Mouse (Mus musculus) midbrain, embryonic 12.5 days (tissue): Measurements from ENCODE around the gene Exoc3l. TPM values are rescaled to one million over a fixed set of nuclear protein-coding genes. Genes with fewer than 3 reads are reported as not detected.
A peak's percentile ranks its signal among the peaks of the same experiment; 100 is the strongest.

Source experiments
- ATAC-seq: fragments of 200-750 bp; cut with Nextera tagmentation; 2 replicates; pipeline ENCODE4 v1.8.0; 2017; ENCODE audit warnings: low read depth, moderate TSS enrichment, moderate library complexity; ENCODE audit not compliant: low FRiP score
- H3K27ac ChIP-seq: fragments of 300-500 bp; sonication (generic); replicated peaks from 2 replicates; pipeline ENCODE4 v1.5.1; 2016; ENCODE audit warnings: mild to moderate bottlenecking
- H3K27me3 ChIP-seq: fragments of 300-500 bp; sonication (generic); 2 replicates; pipeline ENCODE4 v1.6.1; 2016; ENCODE audit warnings: mild to moderate bottlenecking
- H3K36me3 ChIP-seq: fragments of 300-500 bp; sonication (generic); 2 replicates; pipeline ENCODE4 v1.6.1; 2016
- H3K4me1 ChIP-seq: fragments of 300-500 bp; sonication (generic); 2 replicates; pipeline ENCODE4 v1.6.1; 2016
- H3K4me2 ChIP-seq: fragments of 300-500 bp; sonication (generic); replicated peaks from 2 replicates; pipeline ENCODE4 v1.6.1; 2016; ENCODE audit warnings: mild to moderate bottlenecking, moderate library complexity
- H3K4me3 ChIP-seq: fragments of 300-500 bp; sonication (generic); 2 replicates; pipeline ENCODE4 v1.5.1; 2016; ENCODE audit warnings: mild to moderate bottlenecking
- H3K9ac ChIP-seq: fragments of 300-500 bp; sonication (generic); replicated peaks from 2 replicates; pipeline ENCODE4 v1.6.1; 2016; ENCODE audit warnings: mild to moderate bottlenecking, moderate library complexity
- H3K9me3 ChIP-seq: fragments of 300-500 bp; sonication (generic); 2 replicates; pipeline ENCODE4 v1.6.1; 2016; ENCODE audit warnings: mild to moderate bottlenecking
- WGBS: fragments of 180-500 bp; shearing (Covaris S2); methylation state at CpG from one replicate; pipeline ENCODE4 v1.1.7; 2016; 5-methylcytosine and 5-hydroxymethylcytosine counted together
- polyA plus RNA-seq: library from polyadenylated mRNA; unstranded; fragments of >200 nt; fragmentation: Nextera tagmentation; extraction: Ambion mirVana; gene quantifications from 2 replicates; pipeline ENCODE4 v1.2.1, GENCODE M21; 2016

Gene Exoc3l
- polyA plus RNA-seq, 1 experiment from 2014 or later: 12.0 TPM

DNA sequence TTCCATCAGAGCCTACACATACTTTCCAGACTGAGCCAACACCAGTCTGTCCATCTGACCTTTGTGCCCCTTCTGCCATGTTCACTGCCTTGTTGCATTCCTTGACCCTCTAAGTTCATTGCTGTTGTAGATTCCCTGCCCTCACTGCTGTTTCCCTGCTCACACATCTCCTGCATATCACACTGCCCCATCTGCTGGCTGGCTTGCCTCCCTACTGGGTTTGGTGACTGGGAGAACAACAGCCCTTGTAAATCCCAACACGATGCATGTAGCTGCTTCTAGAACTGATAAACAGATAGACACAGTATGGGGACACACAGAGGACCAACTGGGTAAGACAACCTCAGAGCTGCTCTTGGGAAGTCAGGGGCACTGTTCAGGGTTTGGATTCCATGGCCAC lies 15.8 kb upstream of the Exoc3l start:
- 85% methylated on average over 1 of the region's 1 CpGs for WGBS
- no peaks in the 10 kb centered on the region for H3K27me3 ChIP-seq
- H3K4me1 ChIP-seq: no peaks in the 10 kb centered on the region
- peaks cover 76% of the 10 kb centered on the region for H3K36me3 ChIP-seq
- H3K27ac ChIP-seq: no peak overlapping the region
- ATAC-seq: no peak
- H3K9ac ChIP-seq: no peak overlapping the region
- H3K4me3 ChIP-seq: no peak overlapping the region
- no peaks in the 10 kb centered on the region for H3K9me3 ChIP-seq
- H3K4me2 ChIP-seq: no peak overlapping the region

DNA sequence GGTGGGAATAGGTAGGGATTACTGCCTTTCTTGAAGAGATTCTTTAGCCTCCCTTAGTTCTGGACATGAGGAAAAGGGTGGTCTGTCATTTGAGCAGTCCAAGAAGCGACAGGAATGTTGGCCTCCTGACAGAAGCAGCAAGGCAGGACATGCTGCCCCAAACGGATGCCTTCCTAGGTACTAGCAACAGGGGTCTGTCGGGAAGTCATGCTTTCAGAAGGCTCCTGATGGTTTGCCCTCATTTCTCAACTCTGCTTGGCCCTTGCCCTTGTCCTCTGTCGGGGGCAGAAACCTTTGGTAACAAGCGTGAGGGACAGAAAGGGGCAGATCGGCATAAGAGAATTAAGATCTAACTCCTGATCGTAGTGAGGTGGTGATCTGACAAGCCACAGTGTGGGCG lies 14.2 kb upstream of the Exoc3l start:
- Histone ChIP-seq H3K27ac (no peak overlapping the region), H3K9ac (no peak overlapping the region), H3K4me3 (no peak overlapping the region), H3K4me1 (peaks cover 12% of the 10 kb centered on the region), H3K36me3 (peaks cover 66% of the 10 kb centered on the region), H3K9me3 (no peaks in the 10 kb centered on the region), H3K4me2 (no peak overlapping the region), H3K27me3 (no peaks in the 10 kb centered on the region)
- ATAC-seq: no peak
- 87% methylated on average over 8 of the region's 8 CpGs for WGBS

DNA sequence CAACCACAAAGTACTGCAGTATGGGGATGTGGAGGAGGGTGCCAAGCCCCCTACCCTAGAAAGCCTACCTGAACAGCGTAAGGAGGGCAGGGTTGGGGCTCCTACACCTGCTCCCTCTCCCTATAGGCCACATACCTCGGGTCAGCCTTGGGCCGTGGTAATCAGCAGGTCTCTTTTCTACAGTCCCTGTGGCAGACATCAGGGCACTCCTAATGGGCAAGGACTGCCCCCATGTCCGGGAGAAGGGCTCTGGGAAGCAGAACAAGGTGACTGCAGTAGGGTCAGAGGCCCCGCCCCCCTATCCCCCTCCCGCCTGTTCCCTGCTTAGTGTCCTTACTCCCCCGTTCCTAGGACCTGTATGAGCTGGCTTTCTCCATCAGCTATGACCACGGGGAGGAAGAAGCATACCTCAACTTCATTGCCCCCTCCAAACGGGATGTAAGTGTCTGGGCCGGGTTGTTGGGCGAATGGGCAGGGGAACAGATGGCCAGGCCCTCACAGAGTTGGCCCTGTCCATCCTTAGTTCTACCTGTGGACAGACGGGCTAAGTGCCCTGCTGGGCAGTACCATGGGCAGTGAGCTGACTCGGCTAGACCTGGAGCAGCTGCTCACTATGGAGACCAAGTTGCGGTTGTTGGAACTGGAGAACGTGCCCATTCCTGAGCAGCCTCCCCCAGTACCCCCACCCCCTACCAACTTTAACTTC lies 13.4 kb upstream of the Exoc3l start:
- H3K4me3 ChIP-seq: no peak overlapping the region
- WGBS: 82% methylated on average over 15 of the region's 15 CpGs
- peaks cover 12% of the 10 kb centered on the region for H3K4me1 ChIP-seq
- H3K27me3 ChIP-seq: no peaks in the 10 kb centered on the region
- peaks cover 64% of the 10 kb centered on the region for H3K36me3 ChIP-seq
- no peak overlapping the region for H3K9ac ChIP-seq
- no peak for ATAC-seq
- H3K27ac ChIP-seq: no peak overlapping the region
- H3K9me3 ChIP-seq: no peaks in the 10 kb centered on the region
- H3K4me2 ChIP-seq: no peak overlapping the region

DNA sequence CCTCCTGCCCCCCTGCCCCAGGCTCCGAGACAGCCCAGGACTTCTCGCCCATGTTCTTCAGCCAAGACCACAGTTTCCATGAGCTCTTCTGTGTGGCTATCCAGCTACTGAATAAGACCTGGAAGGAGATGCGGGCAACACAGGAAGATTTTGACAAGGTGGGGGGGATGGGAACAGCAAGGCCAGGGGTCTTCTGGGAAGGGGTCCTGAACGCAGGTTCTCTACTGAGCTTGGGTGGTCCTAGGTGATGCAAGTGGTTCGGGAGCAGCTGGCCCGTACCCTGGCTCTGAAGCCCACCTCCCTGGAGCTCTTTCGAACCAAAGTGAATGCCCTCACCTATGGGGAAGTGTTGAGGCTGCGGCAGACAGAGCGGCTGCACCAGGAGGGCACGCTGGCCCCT lies 12.5 kb upstream of the Exoc3l start:
- no peaks in the 10 kb centered on the region for H3K9me3 ChIP-seq
- ATAC-seq: no peak
- no peak overlapping the region for H3K4me2 ChIP-seq
- WGBS: 95% methylated on average over 10 of the region's 10 CpGs
- H3K27me3 ChIP-seq: no peaks in the 10 kb centered on the region
- peaks cover 64% of the 10 kb centered on the region for H3K36me3 ChIP-seq
- H3K9ac ChIP-seq: no peak overlapping the region
- no peak overlapping the region for H3K4me3 ChIP-seq
- H3K27ac ChIP-seq: no peak overlapping the region
- peaks cover 12% of the 10 kb centered on the region for H3K4me1 ChIP-seq

DNA sequence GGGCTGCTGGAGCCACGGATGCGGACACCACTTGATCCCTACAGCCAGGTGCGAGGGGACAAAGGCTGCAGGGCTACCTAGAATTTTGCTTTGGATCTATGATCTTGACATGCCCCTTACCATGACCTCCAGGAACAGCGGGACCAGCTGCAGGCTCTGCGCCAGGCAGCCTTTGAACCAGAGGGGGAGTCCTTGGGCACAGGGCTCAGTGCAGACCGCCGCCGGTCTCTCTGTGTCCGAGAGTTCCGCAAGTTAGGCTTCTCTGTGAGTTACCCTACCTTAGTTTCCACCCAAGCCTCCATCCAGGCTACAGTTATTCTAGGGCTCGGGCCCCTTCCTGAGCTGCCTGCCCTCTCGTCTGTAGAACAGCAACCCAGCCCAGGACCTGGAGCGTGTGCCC lies 11.8 kb upstream of the Exoc3l start:
- H3K27ac ChIP-seq: no peak overlapping the region
- H3K27me3 ChIP-seq: no peaks in the 10 kb centered on the region
- no peak overlapping the region for H3K9ac ChIP-seq
- WGBS: 95% methylated on average over 13 of the region's 13 CpGs
- no peak overlapping the region for H3K4me3 ChIP-seq
- no peaks in the 10 kb centered on the region for H3K9me3 ChIP-seq
- no peak overlapping the region for H3K4me2 ChIP-seq
- no peak for ATAC-seq
- peaks cover 12% of the 10 kb centered on the region for H3K4me1 ChIP-seq
- peaks cover 63% of the 10 kb centered on the region for H3K36me3 ChIP-seq

DNA sequence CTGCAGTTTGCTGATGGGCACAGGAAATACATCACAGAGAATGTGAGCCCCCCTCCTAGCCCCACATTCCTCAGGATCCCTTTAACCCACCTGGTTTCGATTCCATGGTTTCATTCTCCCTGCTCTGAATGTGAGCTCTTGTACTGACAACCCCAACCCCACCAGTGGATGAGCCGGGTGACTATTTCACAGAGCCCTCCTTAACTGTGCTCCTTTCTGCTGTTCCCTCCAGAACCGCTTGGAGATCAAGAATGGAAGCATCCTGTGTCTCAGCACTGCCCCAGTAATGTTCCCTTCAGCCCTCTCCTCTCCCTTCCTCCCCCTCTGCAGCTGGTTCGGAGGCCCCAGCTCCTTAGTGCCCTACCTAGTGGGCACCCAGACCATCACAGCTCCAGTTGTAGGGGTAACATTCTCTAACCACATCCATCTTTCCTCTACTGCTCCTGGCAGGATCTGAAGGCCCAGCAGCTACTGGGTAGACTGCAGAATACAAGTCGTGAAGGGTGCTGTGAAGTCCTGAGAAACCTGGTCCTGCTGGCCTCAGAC lies 10.3 kb upstream of the Exoc3l start:
- peak; percentile 11; the same call in 1 of the 2 replicates for ATAC-seq
- Histone ChIP-seq H3K36me3 (peaks cover 71% of the 10 kb centered on the region), H3K4me1 (peaks cover 12% of the 10 kb centered on the region), H3K9me3 (no peaks in the 10 kb centered on the region), H3K4me2 (peak overlapping the region; percentile 42), H3K27me3 (no peaks in the 10 kb centered on the region), H3K27ac (peak overlapping the region; percentile 46; the same call in 1 of the 2 replicates), H3K9ac (no peak overlapping the region), H3K4me3 (0 out of 2 replicates have a peak overlapping the region, but pooled peaks have one; percentile 12)
- 61% methylated on average over 5 of the region's 5 CpGs for WGBS

DNA sequence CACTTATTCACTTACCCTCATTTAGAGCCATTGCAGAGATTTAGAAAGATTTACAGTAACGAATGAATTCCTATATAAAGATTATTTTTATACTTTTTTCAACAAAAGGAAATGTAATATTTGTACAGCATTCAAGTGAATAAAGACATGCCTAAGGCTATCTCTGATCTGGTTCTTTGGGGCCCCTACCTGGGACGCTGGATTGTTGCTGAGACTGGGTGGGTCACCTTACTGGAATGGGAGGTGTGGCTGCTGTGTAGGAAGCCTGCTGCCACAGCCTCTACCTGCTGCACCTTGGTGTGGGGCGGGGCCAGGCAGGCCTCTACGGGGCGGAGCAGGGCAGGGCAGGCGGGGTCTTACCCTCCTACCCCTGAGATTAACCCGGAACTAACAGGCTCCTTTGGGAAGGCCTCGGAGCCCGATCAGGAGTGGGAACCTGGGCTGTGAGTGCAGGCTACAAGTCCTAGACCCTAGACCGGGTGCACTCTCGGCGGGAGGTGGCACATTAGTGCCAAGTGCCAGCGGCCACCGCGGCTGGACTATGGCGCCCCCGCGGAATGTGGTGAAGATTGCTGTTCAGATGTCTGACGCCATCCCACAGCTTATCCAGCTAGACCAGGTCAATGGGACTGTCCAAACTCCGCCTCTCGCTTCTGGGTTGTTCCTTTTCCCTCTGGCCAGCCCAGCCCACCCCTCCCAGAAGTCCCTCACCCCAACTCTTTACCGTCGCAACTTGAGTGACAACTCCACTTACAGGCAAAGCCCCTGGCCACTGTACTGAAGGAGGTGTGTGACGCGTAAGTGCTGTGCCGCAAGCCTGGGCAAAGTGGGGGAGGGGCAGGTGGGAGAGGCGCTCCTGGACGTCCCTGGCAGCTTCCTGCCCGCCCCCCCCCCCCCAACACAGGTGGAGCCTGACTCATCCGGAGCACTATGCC lies 9.6 kb upstream of the Exoc3l start, which contains the start of gene Elmo3:
Elmo3 (plus strand) TSS at position 391 of the 935 bp plus-strand sequence.
- Histone ChIP-seq H3K27ac (peak within 1 kb of the TSS; percentile 46; the same call in 1 of the 2 replicates), H3K9ac (peak within 1 kb of the TSS; percentile 37), H3K27me3 (no peaks in the 10 kb centered on the region), H3K36me3 (peaks cover 78% of the 10 kb centered on the region), H3K4me2 (peak within 1 kb of the TSS; percentile 42), H3K9me3 (no peaks in the 10 kb centered on the region), H3K4me1 (peaks cover 12% of the 10 kb centered on the region), H3K4me3 (peak within 1 kb of the TSS; percentile 12; the same call in 1 of the 2 replicates)
- ATAC-seq: peak; percentile 39
- WGBS: 10% methylated on average over 27 of the region's 30 CpGs

DNA sequence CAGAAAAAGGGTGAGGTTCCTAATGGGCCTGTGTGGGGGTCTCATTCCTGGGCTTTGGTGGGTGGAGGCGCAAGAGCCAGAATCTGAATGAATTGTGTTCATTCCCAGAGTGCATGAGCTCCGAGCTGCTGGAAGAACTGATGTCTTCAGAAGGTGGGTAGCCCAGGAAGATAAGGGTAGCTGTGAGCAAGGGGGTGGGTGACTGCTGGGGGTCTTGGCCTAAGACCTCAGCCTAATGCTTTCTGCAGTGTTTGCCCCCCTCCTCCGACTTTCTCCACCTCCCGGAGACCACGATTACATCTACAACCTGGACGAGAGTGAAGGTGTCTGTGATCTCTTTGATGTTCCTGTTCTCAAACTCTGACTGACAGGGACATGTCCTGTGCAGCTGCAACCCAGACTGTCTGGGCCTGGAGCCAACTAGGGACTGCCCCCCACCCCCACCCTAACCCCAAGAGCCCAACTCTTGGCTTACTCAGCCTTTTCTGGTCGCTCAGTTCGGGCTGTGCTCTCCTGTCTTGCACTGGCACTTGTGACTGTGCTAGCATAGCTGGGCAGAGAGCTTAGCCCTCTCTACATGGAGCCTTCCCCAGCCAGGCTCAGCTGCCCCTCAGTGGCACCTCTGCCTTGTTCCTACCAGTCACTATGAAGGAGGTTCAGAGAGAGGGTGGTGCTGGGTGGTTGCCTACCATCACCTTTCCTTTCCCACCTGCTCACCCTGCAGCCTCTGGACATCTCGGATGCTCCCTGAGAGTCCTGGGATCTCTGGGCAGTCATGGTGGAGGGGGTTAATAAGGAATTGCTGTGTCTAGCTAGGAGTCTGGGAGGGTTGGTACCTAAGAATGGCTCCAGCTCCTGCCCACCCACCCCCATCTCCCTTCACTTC lies 8.7 kb upstream of the Exoc3l start:
- H3K27ac ChIP-seq: no peak overlapping the region
- H3K9ac ChIP-seq: no peak overlapping the region
- H3K4me3 ChIP-seq: no peak overlapping the region
- no peaks in the 10 kb centered on the region for H3K9me3 ChIP-seq
- 79% methylated on average over 9 of the region's 9 CpGs for WGBS
- ATAC-seq: no peak; the same call in 1 of the 2 replicates
- H3K36me3 ChIP-seq: peaks cover 82% of the 10 kb centered on the region
- H3K4me1 ChIP-seq: peaks cover 12% of the 10 kb centered on the region
- no peaks in the 10 kb centered on the region for H3K27me3 ChIP-seq
- H3K4me2 ChIP-seq: no peak overlapping the region

DNA sequence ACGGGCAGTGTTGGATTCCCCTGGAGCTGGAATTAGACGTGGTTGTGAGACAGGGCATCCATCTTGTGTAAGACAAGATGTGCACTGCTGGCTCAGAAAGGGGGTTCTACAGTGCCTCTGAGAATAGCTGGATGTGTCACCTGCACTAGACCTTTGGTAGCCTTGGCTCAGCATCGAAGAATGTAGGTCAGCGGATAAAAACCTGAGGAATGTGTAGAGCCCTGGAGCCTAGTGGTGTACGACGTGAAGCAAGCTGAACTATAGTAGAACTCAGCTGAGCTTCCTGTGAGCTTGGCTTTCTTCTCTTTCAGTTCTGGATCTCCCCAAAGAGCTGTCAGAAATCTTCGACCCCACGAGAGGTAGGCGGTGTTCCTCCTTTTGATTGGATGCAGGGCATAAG lies 8.0 kb upstream of the Exoc3l start:
- Histone ChIP-seq H3K9me3 (no peaks in the 10 kb centered on the region), H3K9ac (no peak overlapping the region), H3K4me3 (no peak overlapping the region), H3K4me1 (peaks cover 14% of the 10 kb centered on the region), H3K4me2 (no peak overlapping the region), H3K36me3 (peaks cover 79% of the 10 kb centered on the region), H3K27ac (no peak overlapping the region), H3K27me3 (no peaks in the 10 kb centered on the region)
- no peak for ATAC-seq
- WGBS: 90% methylated on average over 9 of the region's 9 CpGs

DNA sequence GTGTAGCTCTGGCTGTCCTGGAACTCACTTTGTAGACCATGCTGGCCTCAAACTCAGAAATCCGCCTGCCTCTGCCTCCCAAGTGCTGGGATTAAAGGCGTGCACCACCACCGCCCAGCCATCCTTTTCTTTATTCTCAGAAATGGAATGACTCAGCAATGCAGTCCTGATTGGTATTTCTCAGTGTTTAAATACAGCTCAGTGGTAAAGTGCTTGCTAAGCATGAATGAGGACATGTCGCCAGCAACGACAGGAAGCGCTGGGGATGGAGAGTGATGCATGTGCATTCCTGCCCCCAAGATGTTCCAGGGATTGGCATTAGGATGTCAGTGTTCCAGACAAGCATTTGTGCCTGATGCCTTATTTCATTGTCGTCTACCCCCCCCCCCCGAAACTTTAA lies 7.5 kb upstream of the Exoc3l start:
- H3K4me1 ChIP-seq: peaks cover 19% of the 10 kb centered on the region
- no peak overlapping the region for H3K4me2 ChIP-seq
- no peak overlapping the region for H3K9ac ChIP-seq
- no peak overlapping the region for H3K27ac ChIP-seq
- no peaks in the 10 kb centered on the region for H3K27me3 ChIP-seq
- H3K4me3 ChIP-seq: no peak overlapping the region
- peaks cover 76% of the 10 kb centered on the region for H3K36me3 ChIP-seq
- H3K9me3 ChIP-seq: no peaks in the 10 kb centered on the region
- no peak for ATAC-seq
- WGBS: 83% methylated on average over 8 of the region's 8 CpGs

DNA sequence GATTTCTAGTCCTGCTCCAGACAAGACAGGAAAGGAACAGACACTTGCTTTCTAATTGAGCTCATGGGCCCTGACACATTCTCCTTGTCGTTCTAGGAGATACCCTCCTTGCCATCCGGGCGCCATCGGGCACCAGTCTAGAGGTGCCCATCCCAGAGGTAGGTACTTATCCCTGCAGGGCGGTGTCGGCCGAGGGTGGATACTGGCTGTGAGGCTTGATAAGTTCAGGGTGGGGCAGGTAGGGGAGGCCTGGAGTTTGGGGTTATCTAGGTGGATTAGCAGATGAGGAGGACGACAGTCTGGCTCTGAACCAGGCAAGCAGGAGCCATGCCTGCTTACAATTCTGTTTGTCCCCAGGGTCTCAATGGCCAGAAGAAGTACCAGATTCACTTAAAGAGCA lies 4.1 kb upstream of the Exoc3l start:
- 94% methylated on average over 8 of the region's 8 CpGs for WGBS
- Histone ChIP-seq H3K36me3 (peaks cover 56% of the 10 kb centered on the region), H3K4me1 (peaks cover 17% of the 10 kb centered on the region), H3K27me3 (no peaks in the 10 kb centered on the region; the same call in 1 of the 2 replicates), H3K9ac (no peak overlapping the region), H3K27ac (no peak overlapping the region), H3K4me3 (no peak overlapping the region), H3K9me3 (no peaks in the 10 kb centered on the region), H3K4me2 (no peak overlapping the region)
- no peak for ATAC-seq
